Mouse (Mus musculus) gastrocnemius, adult 18-20 months (tissue): Measurements from ENCODE around the gene Ddx28. TPM values are rescaled to one million over a fixed set of nuclear protein-coding genes. Genes with fewer than 3 reads are reported as not detected.

ENCODE experiments used
- DNase-seq: peaks from one replicate; pipeline ENCODE4 v3.0.0; 2021; ENCODE audit warnings: low spot score
- total RNA-seq, 2 experiments: library from RNA; stranded (reverse); gene quantifications; 2 replicates each; pipeline ENCODE4 v1.2.3; 2021

Ddx28 gene
- total RNA-seq, 2 experiments from 2014 or later, result 10.6 to 10.9 TPM

DNA sequence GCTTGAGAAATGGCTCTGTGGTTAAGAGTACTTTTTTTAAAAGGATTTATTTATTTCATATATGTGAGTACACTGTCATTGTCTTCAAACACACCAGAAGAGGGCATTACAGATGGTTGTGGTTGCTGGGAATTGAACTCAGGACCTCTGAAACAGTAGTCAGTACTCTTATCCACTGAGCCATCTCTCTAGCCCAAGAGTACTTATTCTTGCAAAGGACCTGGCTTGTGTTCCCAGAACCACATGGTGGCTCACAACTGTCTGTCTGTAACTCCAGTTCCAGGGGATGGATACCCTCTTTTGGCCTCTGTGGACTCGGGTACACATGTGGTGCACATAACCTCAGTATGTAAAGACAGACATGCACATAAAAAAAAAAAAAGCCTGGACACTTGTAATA is 42.3 kb downstream of the Ddx28 start:
- no peak for DNase-seq

DNA sequence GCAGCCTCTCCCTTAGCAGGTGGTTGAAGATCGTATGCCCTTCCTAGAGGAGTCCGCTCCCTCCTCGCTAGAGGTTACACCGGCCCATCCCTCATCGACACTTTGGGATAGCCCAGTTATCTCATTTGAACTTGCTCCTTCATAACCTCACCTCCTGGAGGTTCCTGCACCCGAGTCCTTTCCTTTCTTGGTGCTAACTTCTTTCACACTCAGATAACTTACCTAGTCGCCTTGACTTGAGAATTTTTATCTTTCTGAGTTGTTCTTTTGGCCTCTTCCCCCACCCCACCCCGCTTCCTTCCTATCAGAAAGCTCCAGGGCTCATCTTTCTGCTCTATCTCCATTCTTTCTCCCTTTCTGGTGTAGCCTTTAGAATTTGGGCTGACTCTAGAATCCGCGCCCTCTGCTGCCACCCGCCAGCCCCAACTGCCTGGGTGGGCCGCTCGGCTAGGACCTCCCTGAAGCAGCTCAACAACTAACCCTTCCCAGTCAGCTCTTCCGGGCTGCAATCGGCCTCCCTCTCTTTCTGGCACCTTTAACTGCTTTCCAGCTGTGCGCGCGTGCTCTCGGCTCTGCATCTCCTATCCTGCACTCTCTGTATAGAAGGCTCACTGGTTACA is 44.9 kb downstream of the Ddx28 start:
- DNase-seq, result no peak

DNA sequence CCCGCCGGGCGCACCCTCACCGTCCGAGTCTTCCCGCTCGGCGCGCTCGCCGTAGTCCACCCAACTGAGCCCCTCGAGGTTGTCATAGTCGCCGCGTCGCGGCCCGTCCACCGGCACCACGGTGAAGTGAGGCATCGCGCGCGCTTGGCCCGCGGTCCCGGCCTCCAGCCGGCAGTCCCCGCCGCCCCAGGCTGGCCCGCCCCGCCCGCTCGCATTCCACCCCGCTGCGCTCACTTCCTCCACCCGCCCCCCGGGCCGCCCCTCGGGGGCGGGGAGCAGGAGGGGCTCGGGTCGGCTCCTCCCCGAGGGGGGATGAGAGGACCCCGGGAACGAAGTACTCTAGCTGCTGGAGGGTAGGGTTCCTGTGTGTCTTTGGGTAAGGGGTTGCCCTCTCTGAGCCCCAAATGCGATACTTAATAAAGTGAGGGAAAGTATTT is 45.8 kb downstream of the Ddx28 start, which contains the start of gene Slc12a4:
Slc12a4 (minus strand) TSS at position 193 of the 437 bp plus-strand sequence.
- DNase-seq, result peak; percentile 79

DNA sequence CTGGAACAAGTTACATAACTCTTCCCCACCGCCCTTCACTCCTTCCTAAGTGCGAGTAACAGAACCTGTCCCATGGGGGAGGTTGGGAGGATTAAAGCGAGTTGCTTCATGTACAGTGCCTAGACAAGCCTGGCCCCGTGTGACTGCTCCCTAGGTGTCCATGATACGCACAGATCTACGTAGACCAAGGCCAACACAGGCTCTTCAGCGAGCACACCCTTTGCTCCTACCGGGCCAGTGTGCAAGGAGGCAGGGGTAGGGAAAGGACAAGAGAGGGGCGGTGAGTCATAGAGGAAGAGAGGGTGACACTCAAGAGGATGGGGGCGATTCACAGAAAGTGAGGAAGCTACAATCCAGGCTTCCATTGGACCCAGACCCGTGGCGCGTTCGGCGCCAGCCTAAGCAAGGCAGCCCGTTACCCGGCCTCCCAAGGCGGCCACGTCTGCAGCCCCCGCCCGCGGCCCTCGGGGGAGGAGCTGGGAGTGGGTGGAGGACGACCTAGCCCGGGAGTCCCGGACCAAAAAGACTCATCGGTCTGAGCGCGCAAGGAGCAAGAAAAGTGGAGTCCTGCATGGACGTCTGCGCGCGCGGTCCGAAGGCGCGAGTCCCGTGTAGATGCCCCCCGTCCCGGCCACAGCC is 46.3 kb downstream of the Ddx28 start:
- DNase-seq, result peak; percentile 56

DNA sequence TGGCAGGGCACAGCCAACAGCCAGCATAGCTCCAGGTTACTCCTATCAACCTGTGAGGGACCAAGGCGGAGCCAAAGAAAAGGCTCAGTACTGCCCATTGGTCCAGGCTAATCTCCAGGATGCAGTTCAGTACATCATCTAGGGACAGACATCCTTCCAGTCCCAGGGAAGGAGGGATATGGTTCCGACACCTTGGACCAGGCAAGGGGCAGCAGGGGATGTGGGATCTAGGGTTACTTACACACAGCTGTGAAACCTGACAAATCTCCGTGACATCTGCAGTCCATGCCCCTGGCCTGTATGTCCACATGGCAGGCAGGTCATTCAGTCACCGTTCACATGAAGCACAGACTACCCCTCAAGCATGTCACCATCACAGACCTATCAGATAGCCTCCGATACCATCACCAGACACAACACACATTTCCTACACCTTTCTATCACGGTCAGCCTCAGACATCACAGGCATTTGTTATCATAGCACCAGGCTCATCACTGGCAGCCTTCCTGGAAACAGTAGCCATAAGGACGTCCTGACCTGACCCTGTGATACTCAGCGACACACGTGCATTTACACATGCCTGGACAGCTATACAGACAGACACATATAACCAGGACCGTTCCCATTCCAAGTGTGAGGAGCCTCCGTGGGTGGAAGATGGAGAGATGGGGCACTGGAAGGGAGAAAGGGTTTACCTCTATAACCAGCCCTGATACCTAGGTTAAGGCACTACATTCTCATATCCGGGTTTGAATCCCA is 47.0 kb downstream of the Ddx28 start:
- DNase-seq, result no peak

DNA sequence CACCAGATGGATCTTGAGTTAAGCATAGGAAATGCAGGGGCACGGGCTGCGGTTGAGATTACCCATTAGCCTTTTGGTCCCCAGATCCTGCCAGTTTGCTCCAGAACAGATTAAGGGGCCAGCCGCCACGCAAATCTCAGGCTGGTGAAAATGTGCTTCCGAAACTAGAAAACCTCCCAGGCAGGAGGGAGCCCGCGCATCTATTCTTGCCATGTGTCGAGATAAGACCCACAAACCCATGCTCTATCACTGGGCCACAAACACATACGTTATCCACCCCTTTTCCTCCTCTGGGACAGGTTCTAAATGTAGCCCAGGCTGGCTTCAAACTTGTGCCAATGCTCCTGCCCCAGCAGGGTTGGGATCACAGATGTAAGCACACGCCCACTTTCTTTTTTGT is 50.1 kb downstream of the Ddx28 start:
- DNase-seq, result no peak

DNA sequence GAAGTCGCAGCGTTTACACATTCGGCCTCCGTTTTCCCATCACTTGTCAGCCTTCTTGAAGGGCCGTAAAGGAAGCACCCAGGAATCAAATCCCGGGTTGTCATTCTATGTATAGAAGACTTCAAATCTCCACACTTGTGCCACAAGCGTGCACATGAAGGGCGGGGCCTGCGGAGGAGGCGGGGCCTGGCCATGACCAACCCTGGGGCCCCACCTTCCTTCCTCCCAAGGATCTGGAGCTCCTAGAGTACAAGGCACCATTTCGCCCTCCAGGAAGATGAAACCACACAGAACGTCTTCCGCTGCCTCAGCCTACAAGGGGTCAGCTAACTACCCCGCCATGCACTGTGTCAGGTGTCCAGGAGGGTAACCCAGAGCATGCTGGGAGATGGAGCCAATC is 50.6 kb downstream of the Ddx28 start:
- DNase-seq, result no peak

Other genes starting within 250 kb of the Ddx28 start
- gene Ranbp10, start 184.5 kb downstream of the Ddx28 start, total RNA-seq, result 10 to 100 TPM; 25.6 to 27.4 TPM
- not detected for gene Tsnaxip1, start 184.2 kb downstream of the Ddx28 start, total RNA-seq
- gene Cenpt, start 158.6 kb downstream of the Ddx28 start, total RNA-seq, result under 1 TPM; 0.93 to 0.98 TPM
- 10 to 100 TPM; 21.9 to 22.0 TPM for gene Thap11, start 156.8 kb downstream of the Ddx28 start, total RNA-seq
- 10 to 100 TPM; 43.7 to 44.5 TPM for gene Nutf2, start 151.3 kb downstream of the Ddx28 start, total RNA-seq
- 10 to 100 TPM; 19.7 to 20.6 TPM for gene Edc4, start 131.0 kb downstream of the Ddx28 start, total RNA-seq
- under 1 TPM in 1 of 2 experiments, not detected in 1; 0.76 TPM for gene Nrn1l, start 118.3 kb downstream of the Ddx28 start, total RNA-seq
- gene Pskh1, start 111.4 kb downstream of the Ddx28 start, total RNA-seq, result 10 to 100 TPM; 13.5 to 13.6 TPM
- gene Ctrl, start 78.0 kb downstream of the Ddx28 start, total RNA-seq, result under 1 TPM in 1 of 2 experiments, not detected in 1; 0.37 TPM
- gene Psmb10, start 73.4 kb downstream of the Ddx28 start, total RNA-seq, result 10 to 100 TPM; 19.4 to 27.2 TPM
- gene Lcat, start 68.5 kb downstream of the Ddx28 start, total RNA-seq, result under 1 TPM; 0.16 to 0.66 TPM
- 10 to 100 TPM in 1 of 2 experiments, 1 to 10 TPM in 1; 8.7 to 16.1 TPM for gene Slc12a4, start 45.8 kb downstream of the Ddx28 start, total RNA-seq
- gene Dpep3, start 32.5 kb downstream of the Ddx28 start, total RNA-seq, result not detected
- gene Dus2, start 20.5 kb downstream of the Ddx28 start, total RNA-seq, result 10 to 100 TPM in 1 of 2 experiments, 1 to 10 TPM in 1; 9.6 to 10.4 TPM
- not detected for gene Dpep2nb, start 5.9 kb downstream of the Ddx28 start, total RNA-seq
- 10 to 100 TPM; 26.2 to 27.9 TPM for gene Nfatc3, start 47.0 kb upstream of the Ddx28 start, total RNA-seq
- not detected for gene Esrp2, start 125.1 kb upstream of the Ddx28 start, total RNA-seq
- gene Pla2g15, start 138.5 kb upstream of the Ddx28 start, total RNA-seq, result 1 to 10 TPM; 3.4 to 5.7 TPM
- gene Slc7a6, start 157.0 kb upstream of the Ddx28 start, total RNA-seq, result 10 to 100 TPM; 10.2 to 13.4 TPM
- gene Slc7a6os, start 199.1 kb upstream of the Ddx28 start, total RNA-seq, result 1 to 10 TPM; 9.5 to 9.7 TPM
- 10 to 100 TPM; 27.2 to 30.3 TPM for gene Prmt7, start 199.1 kb upstream of the Ddx28 start, total RNA-seq